Mouse (Mus musculus) kidney, adult 9 months (tissue): ENCODE data around the gene Baiap2l2.

Experiments
- DNase-seq: peaks from one replicate; pipeline ENCODE4 v3.0.0; 2022

Gene Baiap2l2

GRCm38 (mm10) chr15:79208758-79209439, 76.4 kb downstream of the Baiap2l2 start:
- peak; percentile 70 for DNase-seq

GRCm38 (mm10) chr15:79208211-79208610, 77.1 kb downstream of the Baiap2l2 start:
- no peak for DNase-seq
